Mouse (Mus musculus) liver, embryonic 11.5 days (tissue): ENCODE results near the gene Syne2. TPM values are rescaled to one million over a fixed set of nuclear protein-coding genes. Genes with fewer than 3 reads are reported as not detected.

Source experiments
- ATAC-seq: fragments of 200-750 bp; cut with Nextera tagmentation; replicated peaks from 2 replicates; pipeline ENCODE4 v1.8.0; 2017; ENCODE audit warnings: moderate number of reproducible peaks, mild to moderate bottlenecking, moderate TSS enrichment, moderate library complexity; ENCODE audit not compliant: low FRiP score
- DNase-seq: peaks from one replicate; pipeline ENCODE4 v3.0.0-alpha.2; 2017; ENCODE audit warnings: low spot score
- H3K27ac ChIP-seq: fragments of 300-500 bp; sonication (generic); 2 replicates; pipeline ENCODE4 v1.5.1; 2014; ENCODE audit warnings: mild to moderate bottlenecking, low read depth, low read length, control low read depth
- H3K27me3 ChIP-seq: fragments of 300-500 bp; sonication (generic); replicated peaks from 2 replicates; pipeline ENCODE4 v1.6.1; 2014; ENCODE audit warnings: low read length, mixed read lengths; ENCODE audit not compliant: control insufficient read depth, insufficient read depth
- H3K36me3 ChIP-seq: fragments of 300-500 bp; sonication (generic); 2 replicates; pipeline ENCODE4 v1.6.1; 2014; ENCODE audit warnings: mild to moderate bottlenecking, low read length, moderate library complexity, mixed read lengths; ENCODE audit not compliant: control insufficient read depth, insufficient read depth
- H3K4me1 ChIP-seq: fragments of 300-500 bp; sonication (generic); replicated peaks from 2 replicates; pipeline ENCODE4 v1.6.1; 2014; ENCODE audit warnings: low read length, mixed read lengths; ENCODE audit not compliant: control insufficient read depth, insufficient read depth
- H3K4me2 ChIP-seq: fragments of 300-500 bp; sonication (generic); 2 replicates; pipeline ENCODE4 v1.6.1; 2014; ENCODE audit warnings: mild to moderate bottlenecking, control low read depth, moderate library complexity
- H3K4me3 ChIP-seq: fragments of 300-500 bp; sonication (generic); 2 replicates; pipeline ENCODE4 v1.5.1; 2014; ENCODE audit warnings: low read depth, low read length, control low read depth
- H3K9ac ChIP-seq: fragments of 300-500 bp; sonication (generic); 2 replicates; pipeline ENCODE4 v1.6.1; 2014; ENCODE audit warnings: low read depth, low read length, control low read depth
- H3K9me3 ChIP-seq: fragments of 300-500 bp; sonication (generic); 2 replicates; pipeline ENCODE4 v1.6.1; 2016; ENCODE audit warnings: low read length, inconsistent platforms, mixed read lengths; ENCODE audit not compliant: control insufficient read depth
- WGBS: fragments of 180-500 bp; shearing (Covaris S2); extraction: QIAGEN DNeasy Blood & Tissue Kit; methylation state at CpG from one replicate; pipeline ENCODE4 v1.1.7; 2014; 5-methylcytosine and 5-hydroxymethylcytosine counted together
- polyA plus RNA-seq: library from polyadenylated mRNA; unstranded; fragments of >200 nt; fragmentation: Nextera tagmentation; extraction: Ambion mirVana; gene quantifications from 2 replicates; pipeline ENCODE4 v1.2.1, GENCODE M21; 2014

Syne2 gene
- polyA plus RNA-seq, 1 experiment from 2014 or later: 21.5 TPM

DNA sequence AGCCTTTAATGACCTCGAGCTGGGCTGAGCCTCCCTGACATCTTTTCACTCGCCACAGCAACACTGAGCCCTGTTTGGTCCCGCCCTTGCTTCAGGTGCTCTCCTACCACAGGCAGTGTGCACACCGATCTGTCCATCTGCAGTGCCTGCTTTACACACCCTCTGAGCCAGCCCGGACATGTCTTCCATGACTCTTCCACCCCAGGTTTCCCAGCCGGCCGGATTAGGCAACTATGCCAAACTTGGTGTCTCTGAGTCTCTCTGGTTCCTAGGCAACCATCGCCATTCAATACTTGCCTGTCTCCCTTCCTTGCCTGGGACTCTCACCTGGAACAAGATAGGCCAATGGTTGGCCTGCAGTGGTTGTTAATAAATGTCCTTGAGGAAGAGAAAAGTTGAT lies 224.4 kb downstream of the Syne2 start:
- ATAC-seq: no peak
- 84% methylated on average over 8 of the region's 8 CpGs for WGBS

GRCm38 (mm10) chr12:76046561-76046960 lies 228.6 kb downstream of the Syne2 start:
- no peak overlapping the region for H3K4me2 ChIP-seq
- H3K36me3 ChIP-seq: no peaks in the 10 kb centered on the region
- no peak for ATAC-seq
- WGBS: 85% methylated on average over 6 of the region's 6 CpGs
- DNase-seq: no peak
- H3K9me3 ChIP-seq: no peaks in the 10 kb centered on the region
- H3K9ac ChIP-seq: no peak overlapping the region
- H3K27ac ChIP-seq: no peak overlapping the region
- no peaks in the 10 kb centered on the region for H3K27me3 ChIP-seq
- no peak overlapping the region for H3K4me3 ChIP-seq
- H3K4me1 ChIP-seq: no peaks in the 10 kb centered on the region

More for the DNA sequence above, 224.4 kb downstream of the Syne2 start:
- H3K4me1 ChIP-seq: no peaks in the 10 kb centered on the region
- H3K27ac ChIP-seq: no peak overlapping the region
- no peak overlapping the region for H3K9ac ChIP-seq
- no peaks in the 10 kb centered on the region for H3K9me3 ChIP-seq
- H3K4me3 ChIP-seq: no peak overlapping the region
- H3K27me3 ChIP-seq: no peaks in the 10 kb centered on the region
- peaks cover 3% of the 10 kb centered on the region; the same call in 1 of the 2 replicates for H3K36me3 ChIP-seq
- DNase-seq: no peak
- no peak overlapping the region for H3K4me2 ChIP-seq

- DNase-seq: no peak
- Histone ChIP-seq H3K4me3 (no peak overlapping the region), H3K27me3 (no peaks in the 10 kb centered on the region), H3K27ac (no peak overlapping the region), H3K9me3 (no peaks in the 10 kb centered on the region), H3K4me2 (no peak overlapping the region), H3K4me1 (no peaks in the 10 kb centered on the region), H3K9ac (no peak overlapping the region), H3K36me3 (no peaks in the 10 kb centered on the region; the same call in 1 of the 2 replicates)
- 60% methylated on average over 3 of the region's 3 CpGs for WGBS
- ATAC-seq: no peak
Observed at GRCm38 (mm10) chr12:76047921-76048320, 230.0 kb downstream of the Syne2 start.

- DNase-seq (no peak), ATAC-seq (no peak)
- Histone ChIP-seq H3K27ac (no peak overlapping the region), H3K4me2 (no peak overlapping the region), H3K9ac (no peak overlapping the region), H3K9me3 (no peaks in the 10 kb centered on the region), H3K4me3 (no peak overlapping the region), H3K4me1 (no peaks in the 10 kb centered on the region), H3K36me3 (no peaks in the 10 kb centered on the region; the same call in 1 of the 2 replicates), H3K27me3 (no peaks in the 10 kb centered on the region)
- 76% methylated on average over 8 of the region's 8 CpGs for WGBS
Observed at GRCm38 (mm10) chr12:76048672-76049071, 230.7 kb downstream of the Syne2 start.

DNA sequence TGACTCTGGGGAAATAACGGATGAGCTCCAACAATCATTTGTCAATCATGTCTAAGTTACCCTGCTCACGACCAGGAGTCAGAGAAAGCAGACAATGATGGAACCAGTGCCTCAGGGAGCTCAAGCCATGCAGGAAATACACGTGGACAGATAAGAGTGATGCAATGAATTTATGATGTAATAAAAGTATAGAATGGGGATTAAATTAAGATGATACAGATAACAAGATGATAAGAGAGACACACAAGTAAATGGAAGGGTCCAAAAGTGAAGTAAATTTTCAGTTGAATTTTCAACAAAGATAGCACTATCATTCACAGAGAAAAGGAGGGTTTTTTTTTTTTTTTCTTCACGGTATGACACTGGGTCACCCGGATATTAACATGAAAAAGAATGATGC lies 231.4 kb downstream of the Syne2 start:
- Histone ChIP-seq H3K4me3 (no peak overlapping the region), H3K9ac (no peak overlapping the region), H3K36me3 (no peaks in the 10 kb centered on the region; the same call in 1 of the 2 replicates), H3K4me1 (no peaks in the 10 kb centered on the region), H3K27me3 (no peaks in the 10 kb centered on the region), H3K4me2 (no peak overlapping the region), H3K9me3 (no peaks in the 10 kb centered on the region), H3K27ac (no peak overlapping the region)
- DNase-seq: no peak
- 63% methylated on average over 5 of the region's 5 CpGs for WGBS
- no peak for ATAC-seq

GRCm38 (mm10) chr12:76051879-76052278 lies 233.9 kb downstream of the Syne2 start:
- WGBS: 87% methylated on average over 9 of the region's 9 CpGs
- no peak overlapping the region for H3K27ac ChIP-seq
- DNase-seq (no peak), ATAC-seq (no peak)
- no peaks in the 10 kb centered on the region for H3K27me3 ChIP-seq
- no peak overlapping the region for H3K9ac ChIP-seq
- no peak overlapping the region for H3K4me3 ChIP-seq
- no peaks in the 10 kb centered on the region; the same call in 1 of the 2 replicates for H3K36me3 ChIP-seq
- H3K4me1 ChIP-seq: no peaks in the 10 kb centered on the region
- no peaks in the 10 kb centered on the region for H3K9me3 ChIP-seq
- no peak overlapping the region for H3K4me2 ChIP-seq

- ATAC-seq (no peak), DNase-seq (no peak)
- no peak overlapping the region for H3K4me2 ChIP-seq
- WGBS: 82% methylated on average over 9 of the region's 9 CpGs
- H3K27me3 ChIP-seq: no peaks in the 10 kb centered on the region
- no peaks in the 10 kb centered on the region for H3K4me1 ChIP-seq
- no peak overlapping the region for H3K9ac ChIP-seq
- H3K27ac ChIP-seq: no peak overlapping the region
- H3K4me3 ChIP-seq: no peak overlapping the region
- H3K36me3 ChIP-seq: no peaks in the 10 kb centered on the region; the same call in 1 of the 2 replicates
- no peaks in the 10 kb centered on the region for H3K9me3 ChIP-seq
Observed at GRCm38 (mm10) chr12:76054653-76055052, 236.7 kb downstream of the Syne2 start.

DNA sequence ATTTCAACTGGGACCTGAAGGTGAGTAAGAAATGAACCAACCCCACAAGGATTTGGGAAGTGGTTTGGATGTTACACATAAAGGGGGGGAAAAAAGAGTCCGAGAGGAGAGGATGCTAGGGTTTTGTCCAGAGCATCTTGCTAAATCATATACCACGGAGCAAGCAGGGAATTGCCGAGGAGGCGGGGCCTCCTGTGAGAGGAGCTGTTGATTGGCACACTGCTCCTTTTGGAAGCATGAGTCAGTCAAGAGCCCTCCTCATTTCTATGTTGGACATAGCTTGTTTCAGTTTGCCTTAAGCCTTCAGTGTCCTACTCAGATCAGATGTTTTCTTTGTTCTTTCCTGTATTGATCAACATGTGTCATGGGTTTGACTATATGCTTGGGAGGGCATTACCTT lies 245.1 kb downstream of the Syne2 start:
- Histone ChIP-seq H3K9ac (no peak overlapping the region), H3K4me3 (no peak overlapping the region), H3K36me3 (no peaks in the 10 kb centered on the region; the same call in 1 of the 2 replicates), H3K27ac (no peak overlapping the region), H3K27me3 (no peaks in the 10 kb centered on the region), H3K4me2 (no peak overlapping the region), H3K9me3 (no peaks in the 10 kb centered on the region), H3K4me1 (no peaks in the 10 kb centered on the region)
- 87% methylated on average over 4 of the region's 4 CpGs for WGBS
- DNase-seq: no peak
- ATAC-seq: no peak

DNA sequence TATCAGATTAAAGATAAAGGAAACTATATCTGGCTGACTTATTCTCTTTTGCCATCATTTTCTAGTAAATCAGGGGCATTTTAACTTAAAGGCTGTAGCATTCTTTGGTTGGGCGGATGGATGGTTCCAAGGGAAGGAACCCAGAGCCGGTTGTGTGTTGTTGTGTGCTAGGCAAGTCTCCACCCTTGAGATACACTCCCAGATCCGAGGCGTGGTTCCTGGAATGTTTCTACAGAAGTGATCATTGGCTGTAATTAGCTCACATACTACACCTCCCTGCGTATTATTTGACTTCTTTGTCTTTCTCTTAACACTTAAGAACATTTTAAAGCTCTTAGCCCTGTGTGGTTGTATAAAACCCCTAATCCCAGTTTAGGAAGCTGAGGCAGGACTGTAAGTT lies 252.5 kb downstream of the Syne2 start:
- 80% methylated on average over 5 of the region's 5 CpGs for WGBS
- no peak overlapping the region for H3K9ac ChIP-seq
- H3K27ac ChIP-seq: no peak overlapping the region
- H3K4me2 ChIP-seq: no peak overlapping the region
- no peaks in the 10 kb centered on the region for H3K27me3 ChIP-seq
- DNase-seq: no peak
- no peaks in the 10 kb centered on the region for H3K9me3 ChIP-seq
- H3K4me3 ChIP-seq: no peak overlapping the region
- no peaks in the 10 kb centered on the region for H3K36me3 ChIP-seq
- no peak for ATAC-seq
- no peaks in the 10 kb centered on the region for H3K4me1 ChIP-seq
